Mouse (Mus musculus): ENCODE measurements at regions not wholly inside any gene's neighbourhood (a gene's known extent, or its start where the extent isn't known, plus 50 kb on each side); places are given as distances from the start of the nearest gene placed in this dataset.

GRCm38 (mm10) chr16:95647854-95648253 is 54.0 kb upstream of the Ets2 start:
- DNase-seq (ENCODE audit: low read depth, low spot score) = peak; percentile 54

- DNase-seq (ENCODE audit: low read depth, low spot score) = no peak
Measured at GRCm38 (mm10) chr16:95642784-95643590, 56.6 kb upstream of the Erg start.

- no peak for DNase-seq (ENCODE audit: low read depth, low spot score)
Measured at GRCm38 (mm10) chr16:95640670-95641069, 54.3 kb upstream of the Erg start.

- peak; percentile 36 for DNase-seq (ENCODE audit: low read depth, low spot score)
Measured at GRCm38 (mm10) chr16:95639677-95640076, 53.3 kb upstream of the Erg start.

GRCm38 (mm10) chr16:95637850-95638249 is 51.5 kb upstream of the Erg start:
- DNase-seq (ENCODE audit: low read depth, low spot score) = no peak

GRCm38 (mm10) chr16:95636615-95637014 is 50.2 kb upstream of the Erg start:
- DNase-seq (ENCODE audit: low read depth, low spot score) = no peak
